Mouse (Mus musculus) cerebellum, adult (tissue): ENCODE results near the gene Atp8b3.

Source experiments
- ATAC-seq: cut with Nextera tagmentation; 2 replicates; pipeline ENCODE4 v1.9.2; 2017; ENCODE audit warnings: mild to moderate bottlenecking, moderate library complexity, mixed read lengths; ENCODE audit not compliant: insufficient number of reproducible peaks, low FRiP score, low TSS enrichment

Gene Atp8b3

DNA sequence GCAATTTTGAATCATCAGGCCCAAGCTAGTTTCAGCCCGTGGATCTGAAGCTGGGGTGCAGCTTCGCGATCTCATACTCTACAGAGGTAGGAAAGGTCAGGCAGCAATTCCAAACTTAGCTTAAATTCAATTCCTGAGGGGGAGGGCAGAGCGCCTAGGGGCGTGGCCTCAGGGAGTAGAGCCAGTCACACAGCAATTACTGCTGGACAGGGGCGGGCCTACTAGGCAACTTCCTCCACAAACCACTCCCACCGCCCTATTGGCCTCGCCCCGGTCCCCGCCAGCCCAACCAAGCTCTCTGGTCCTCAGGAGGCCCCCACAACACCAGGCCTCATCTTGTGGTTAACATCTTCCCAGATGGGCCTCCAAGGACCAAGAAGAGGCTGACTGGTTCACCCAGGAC, 30.7 kb upstream of the Atp8b3 start:
- ATAC-seq = no peak

GRCm38 (mm10) chr10:80568876-80569275, 30.0 kb upstream of the Atp8b3 start:
- ATAC-seq = no peak

GRCm38 (mm10) chr10:80566375-80567092, 27.6 kb upstream of the Atp8b3 start:
- ATAC-seq = peak; percentile 56; the same call in 1 of the 2 replicates

DNA sequence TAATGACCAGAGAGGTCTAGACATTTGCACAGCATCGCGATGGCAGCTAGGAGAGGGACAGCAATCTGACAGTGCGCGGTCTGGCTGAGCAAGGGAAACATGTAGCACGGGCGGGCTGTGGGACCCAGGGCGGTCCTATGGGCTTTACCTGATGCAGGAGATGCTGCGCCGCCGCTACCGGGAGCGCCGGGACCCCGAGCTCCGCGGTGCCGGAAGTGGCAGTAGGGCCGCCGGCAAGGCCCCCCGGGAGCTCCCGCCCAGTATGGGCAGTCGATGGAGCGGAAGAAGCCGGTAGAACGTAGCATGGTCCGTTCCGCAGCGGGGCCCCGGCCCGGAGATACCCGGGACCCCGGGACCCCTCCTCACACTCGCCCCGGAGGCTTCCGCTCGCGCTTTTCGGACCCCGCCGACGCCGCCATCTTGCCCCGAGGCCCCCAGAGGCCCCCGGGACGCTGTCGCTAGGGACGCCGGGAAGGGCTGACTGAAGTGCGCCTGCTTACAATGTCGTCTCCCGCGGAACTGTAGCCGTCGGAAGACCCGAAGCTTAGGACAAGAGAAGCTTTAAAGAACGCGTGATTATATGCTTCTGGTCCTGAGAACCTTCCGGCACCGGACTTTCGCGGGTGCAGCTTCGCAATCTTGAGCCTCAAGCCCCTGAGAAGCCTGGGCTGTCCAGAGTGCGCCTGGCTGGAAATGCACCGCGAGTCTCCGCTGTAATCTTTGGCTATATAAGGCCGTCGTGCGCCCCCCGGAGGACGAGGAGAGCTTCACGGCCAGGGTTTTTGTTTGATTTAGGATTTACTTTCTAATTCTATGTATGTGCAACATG, 22.4 kb upstream of the Atp8b3 start, which contains the start of gene Rexo1:
Gene Rexo1 (minus strand): TSS at position 445 of the 829 bp plus-strand sequence.
- peak; percentile 62; the same call in 1 of the 2 replicates for ATAC-seq

- ATAC-seq = no peak
These were observed 21.7 kb upstream of the Atp8b3 start for GRCm38 (mm10) chr10:80560621-80561020.

GRCm38 (mm10) chr10:80559431-80559830, 20.5 kb upstream of the Atp8b3 start:
- no peak for ATAC-seq

GRCm38 (mm10) chr10:80557346-80557965, 18.5 kb upstream of the Atp8b3 start:
- no peak for ATAC-seq

GRCm38 (mm10) chr10:80553997-80554396, 15.1 kb upstream of the Atp8b3 start:
- no peak for ATAC-seq

- ATAC-seq = no peak
These were observed 14.7 kb upstream of the Atp8b3 start for GRCm38 (mm10) chr10:80553575-80553974.

- no peak for ATAC-seq
These were observed 13.4 kb upstream of the Atp8b3 start for GRCm38 (mm10) chr10:80552364-80552763.

DNA sequence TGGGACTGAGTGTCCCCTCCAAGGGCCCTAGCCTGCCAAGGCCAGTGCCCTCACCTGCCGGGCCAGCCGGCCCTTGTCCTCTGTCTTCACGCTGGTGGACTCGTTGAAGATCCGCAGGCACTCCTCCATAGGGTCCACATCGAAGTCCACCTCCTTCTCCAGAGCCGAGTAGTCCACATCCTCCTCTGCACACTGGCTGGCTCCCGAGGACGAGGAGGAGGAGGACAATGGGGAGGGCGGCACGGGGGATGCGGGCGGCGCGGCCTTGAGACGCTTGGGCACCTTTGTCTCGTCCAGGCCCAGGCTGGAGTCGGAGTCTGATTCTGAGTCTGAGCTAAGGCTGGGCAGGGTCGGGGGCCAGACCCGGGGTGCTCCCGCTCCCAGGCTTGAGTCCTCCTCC, 10.4 kb upstream of the Atp8b3 start:
- ATAC-seq = no peak

GRCm38 (mm10) chr10:80548428-80549006, 9.6 kb upstream of the Atp8b3 start:
- 0 out of 2 replicates have a peak, but pooled peaks have one; percentile 51 for ATAC-seq

DNA sequence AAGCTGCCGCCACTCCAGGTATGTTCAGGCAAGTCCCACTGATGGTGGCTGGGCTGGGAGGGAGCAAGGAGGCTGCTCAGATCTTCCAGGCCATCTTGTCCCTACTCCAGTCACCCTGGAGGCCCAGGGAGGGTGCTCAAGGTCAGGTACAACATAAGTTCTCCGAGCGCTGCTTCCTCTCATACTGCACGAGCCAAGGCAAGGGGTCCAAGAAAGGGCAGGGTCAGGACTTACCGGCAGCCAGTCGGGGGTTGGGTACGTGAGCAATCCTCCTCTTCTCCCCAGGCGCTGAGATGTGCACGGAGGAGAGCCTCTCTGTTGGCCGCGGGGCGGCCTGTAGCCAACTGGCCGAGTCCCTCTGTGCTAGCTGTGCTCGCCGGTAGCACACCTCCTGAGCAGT, 8.6 kb upstream of the Atp8b3 start:
- ATAC-seq = no peak

GRCm38 (mm10) chr10:80546945-80547344, 8.0 kb upstream of the Atp8b3 start:
- ATAC-seq = no peak

- ATAC-seq = no peak
These were observed 6.7 kb upstream of the Atp8b3 start for GRCm38 (mm10) chr10:80545590-80545989.

- no peak for ATAC-seq
These were observed 4.9 kb upstream of the Atp8b3 start for GRCm38 (mm10) chr10:80543873-80544272.

DNA sequence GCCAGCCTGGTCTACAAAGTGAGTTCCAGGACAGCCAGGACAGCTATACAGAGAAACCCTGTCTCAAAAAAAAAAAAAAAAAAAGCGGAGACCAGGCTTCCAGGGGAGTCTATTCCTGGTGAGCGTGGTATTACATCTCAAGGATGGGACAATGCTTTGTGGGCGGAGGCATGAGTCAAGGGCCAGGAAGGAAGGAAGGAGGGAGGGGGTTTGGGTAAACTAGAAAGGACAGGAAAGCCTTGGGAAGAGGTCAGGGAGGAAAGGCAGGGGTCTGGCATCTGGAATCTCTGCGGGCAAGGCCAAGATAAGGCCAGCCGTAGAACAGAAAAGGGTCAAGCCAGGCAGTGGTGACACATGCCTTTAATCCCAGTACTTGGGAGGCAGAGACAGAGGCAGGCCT, 569 bp upstream of the Atp8b3 start:
- ATAC-seq = no peak

DNA sequence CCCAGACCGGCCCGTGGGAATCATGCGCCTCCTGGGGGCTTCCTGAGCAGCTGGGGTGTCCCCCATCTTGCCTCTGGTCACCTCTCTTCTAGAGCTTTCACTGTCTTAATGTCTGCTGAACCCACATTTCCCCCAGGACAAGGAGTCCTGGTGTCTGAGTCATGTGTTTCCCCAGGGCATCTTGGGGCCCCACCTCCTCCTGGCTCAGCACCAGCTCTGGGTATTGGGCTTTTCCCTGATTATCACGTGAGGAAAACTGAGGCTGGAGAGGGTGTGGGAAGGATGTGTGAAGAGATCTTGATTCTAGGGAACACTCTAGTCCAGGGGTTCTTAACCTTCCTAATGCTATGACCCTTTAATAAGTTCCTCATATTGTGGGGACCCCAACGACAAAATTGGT, 744 bp downstream of the Atp8b3 start:
- no peak for ATAC-seq

- ATAC-seq = no peak
These were observed 3.2 kb downstream of the Atp8b3 start for GRCm38 (mm10) chr10:80535711-80536110.

DNA sequence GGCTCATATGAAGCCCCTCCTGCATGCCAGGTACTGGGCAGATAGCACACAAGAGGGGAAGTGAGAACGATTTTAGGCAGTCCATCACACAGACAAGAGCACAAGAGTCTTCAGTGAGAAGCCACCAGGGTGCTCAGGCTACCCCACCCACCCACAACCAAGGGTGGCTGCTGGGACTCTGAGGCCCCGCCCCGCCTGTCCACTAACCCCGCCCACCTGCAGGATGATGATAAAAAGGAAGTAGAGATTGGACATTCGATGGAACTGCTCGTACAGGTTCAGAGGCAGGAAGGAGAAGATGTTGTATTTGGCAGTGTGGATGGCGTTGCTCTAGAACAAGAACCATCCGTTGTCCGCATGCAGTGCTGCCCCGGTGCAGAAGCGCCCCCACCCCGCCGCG, 3.9 kb downstream of the Atp8b3 start:
- ATAC-seq = no peak

DNA sequence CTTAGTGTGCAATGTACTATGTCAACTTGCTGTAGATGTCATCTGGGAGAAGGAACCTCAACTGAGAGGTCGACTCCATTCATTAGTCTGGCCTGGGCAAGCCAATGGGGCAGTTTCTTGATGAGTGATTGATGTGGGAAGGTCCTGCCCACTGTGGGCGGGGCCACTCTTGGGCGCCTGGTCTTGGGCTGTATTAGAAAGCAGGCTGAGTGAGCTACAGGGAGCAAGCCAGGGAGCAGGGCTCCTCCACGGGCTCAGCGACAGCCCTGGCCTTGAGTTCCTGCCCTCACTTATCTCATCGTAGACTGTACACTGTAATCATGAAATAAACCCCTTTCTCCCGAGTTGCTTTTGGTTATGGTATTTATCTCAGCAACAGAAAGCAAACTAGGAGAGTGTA, 5.2 kb downstream of the Atp8b3 start:
- no peak for ATAC-seq
